Mouse (Mus musculus): Measurements from ENCODE around the gene Borcs5. TPM values are rescaled to one million over a fixed set of nuclear protein-coding genes. Genes with fewer than 3 reads are reported as not detected.
A peak's percentile ranks its signal among the peaks of the same experiment; 100 is the strongest.

Gene Borcs5
- polyA plus RNA-seq (2012; fragmentation: generic; extraction: Trizol) = 8.8 TPM

DNA sequence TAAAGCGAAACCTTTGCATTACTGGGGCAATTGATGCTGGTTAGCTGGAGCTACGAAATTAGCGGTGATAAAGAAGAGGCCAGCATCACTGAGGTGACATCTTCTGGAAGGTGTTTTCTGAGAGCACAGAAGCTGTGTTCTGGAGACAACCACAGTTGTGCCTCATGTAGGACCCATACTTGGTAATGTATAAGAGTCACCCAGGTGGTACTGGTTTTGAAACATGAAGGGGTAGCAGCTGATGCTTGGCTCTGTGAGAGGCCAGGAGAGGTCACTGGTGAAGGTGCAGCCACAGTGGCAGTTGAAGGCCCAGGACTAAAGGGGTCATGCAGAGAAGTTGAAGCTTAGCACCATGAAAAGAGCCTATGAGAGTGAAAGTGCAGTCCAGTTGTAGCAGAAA is at the start of gene Borcs5:
Gene Borcs5 (plus strand): TSS at position 301 of the 400 bp plus-strand sequence.
- Histone ChIP-seq H3K4me3 (peak within 1 kb of the TSS; percentile 36), H3K4me2 (ENCODE audit: low read depth) (no peak within 1 kb of the TSS), H3K79me2 (ENCODE audit: control insufficient read depth, insufficient read depth) (no peaks in the 10 kb centered on the region), H3ac (ENCODE audit: control insufficient read depth, insufficient read length) (no peak within 1 kb of the TSS), H3K36me3 (ENCODE audit: control insufficient read depth, insufficient read depth) (no peaks in the 10 kb centered on the region), H3K27me3 (ENCODE audit: control insufficient read depth, insufficient read depth, insufficient read length) (no peaks in the 10 kb centered on the region)
- no peak for TF ChIP-seq POLR2A (IDR thresholded peaks at IDR 0.05; ENCODE audit: insufficient read length, low read depth)
- TF ChIP-seq CEBPB (IDR thresholded peaks at IDR 0.05; ENCODE audit: insufficient read depth, poor library complexity, severe bottlenecking) = no peak
- TF ChIP-seq MYOD1 (IDR thresholded peaks at IDR 0.05; ENCODE audit: control insufficient read depth in 1 of 3, insufficient read length in 2 of 3, low read depth in 2 of 3) = no peak
- no peak for TF ChIP-seq TCF3 (IDR thresholded peaks at IDR 0.05; ENCODE audit: insufficient read length, low read depth)
- TF ChIP-seq E2F4 (IDR thresholded peaks at IDR 0.05; ENCODE audit: insufficient read depth) = no peak
- no peak for TF ChIP-seq SRF (IDR thresholded peaks at IDR 0.05; ENCODE audit: control insufficient read depth, insufficient read length, low read depth)
- no peak for TF ChIP-seq MYOG (IDR thresholded peaks at IDR 0.05; ENCODE audit: control insufficient read depth in 1 of 3, insufficient read depth in 1 of 3, insufficient read length in 2 of 3, low read depth in 2 of 3)
- no peak for TF ChIP-seq POLR2AphosphoS2 (IDR thresholded peaks at IDR 0.05; ENCODE audit: insufficient read length, low read depth)
- TF ChIP-seq USF1 (IDR thresholded peaks at IDR 0.05; ENCODE audit: low read depth) = no peak
- no peak for TF ChIP-seq MAX (IDR thresholded peaks at IDR 0.05; ENCODE audit: low read depth)
- no peak for TF ChIP-seq REST (IDR thresholded peaks at IDR 0.05; ENCODE audit: insufficient read depth, insufficient read length)
- no peak for TF ChIP-seq TCF12 (IDR thresholded peaks at IDR 0.05; ENCODE audit: insufficient read depth, poor library complexity, severe bottlenecking)

DNA sequence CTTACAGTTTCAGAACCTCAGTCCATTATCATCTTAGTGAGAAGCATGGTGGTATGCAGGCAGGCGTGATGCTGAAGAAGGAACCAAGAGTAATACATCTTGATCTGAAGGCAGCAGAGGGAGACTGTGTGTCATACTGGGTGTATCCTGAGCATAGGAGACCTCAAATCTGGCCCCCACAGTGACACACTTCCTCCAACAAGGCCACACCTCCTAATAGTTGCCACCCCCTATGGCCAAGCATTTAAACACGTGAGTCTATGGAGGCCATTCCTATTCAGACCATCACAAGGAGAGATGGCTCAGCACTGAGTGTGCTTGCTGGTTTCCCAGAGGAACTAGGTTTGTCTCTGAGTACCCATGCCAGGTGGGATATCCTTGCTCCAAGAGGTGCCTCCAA is 47.7 kb upstream of the Borcs5 start:
- H3K27me3 ChIP-seq (ENCODE audit: control insufficient read depth, insufficient read depth, insufficient read length) = no peaks in the 10 kb centered on the region
- H3K79me2 ChIP-seq (ENCODE audit: control insufficient read depth, insufficient read depth) = no peaks in the 10 kb centered on the region
- no peaks in the 10 kb centered on the region for H3K36me3 ChIP-seq (ENCODE audit: control insufficient read depth, insufficient read depth)
- H3K4me3 ChIP-seq = no peak overlapping the region
- TF ChIP-seq TCF12 (IDR thresholded peaks at IDR 0.05; ENCODE audit: insufficient read depth, poor library complexity, severe bottlenecking) (no peak), TCF3 (IDR thresholded peaks at IDR 0.05; ENCODE audit: insufficient read length, low read depth) (no peak), POLR2AphosphoS2 (IDR thresholded peaks at IDR 0.05; ENCODE audit: insufficient read length, low read depth) (no peak)
- H3ac ChIP-seq (ENCODE audit: control insufficient read depth, insufficient read length) = no peak overlapping the region
- H3K4me2 ChIP-seq (ENCODE audit: low read depth) = no peak overlapping the region

DNA sequence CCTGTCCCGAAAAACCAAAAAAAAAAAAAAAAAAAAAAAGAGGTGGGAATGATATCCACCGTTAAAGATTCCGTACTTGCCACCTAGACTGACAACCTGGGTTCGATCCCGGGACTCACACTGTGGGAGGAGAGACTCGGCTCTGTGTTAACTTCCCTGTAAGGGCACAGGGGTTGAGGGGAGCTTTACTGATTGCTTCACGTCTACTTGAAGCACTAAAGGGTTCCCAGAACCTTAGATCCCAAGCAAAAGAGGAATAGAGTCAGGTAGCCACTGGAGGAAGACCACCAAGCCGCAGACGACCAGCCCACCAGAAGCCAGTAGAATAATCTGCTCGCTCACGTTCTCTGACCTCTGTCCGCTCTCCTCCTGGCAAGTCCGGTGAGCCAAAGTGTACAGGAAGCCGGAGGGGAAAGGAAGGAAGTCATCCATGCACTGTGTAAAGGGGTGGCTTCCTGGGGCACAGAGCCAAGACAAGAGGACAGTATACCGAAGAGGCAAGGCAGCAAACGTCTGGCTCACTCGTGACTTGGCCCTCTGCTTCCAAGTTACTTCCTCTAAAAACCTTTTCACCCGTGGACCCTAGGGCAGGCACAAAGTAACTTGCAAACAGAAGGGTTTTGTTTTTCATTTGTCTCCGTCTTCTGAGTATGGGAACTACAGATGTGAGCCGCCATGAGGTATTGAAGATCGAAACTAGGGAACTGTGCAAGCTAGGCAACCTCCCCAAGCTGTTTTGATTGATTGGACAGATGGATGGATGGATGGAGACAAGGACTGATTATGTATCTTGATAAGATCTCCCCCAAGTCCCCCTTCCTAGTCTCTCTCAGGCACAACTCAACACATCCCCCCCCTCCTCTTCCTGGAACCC is 44.5 kb upstream of the Borcs5 start:
- TF ChIP-seq CEBPB (IDR thresholded peaks at IDR 0.05; ENCODE audit: insufficient read depth, poor library complexity, severe bottlenecking) (no peak), POLR2A (IDR thresholded peaks at IDR 0.05; ENCODE audit: insufficient read length, low read depth) (no peak), USF1 (IDR thresholded peaks at IDR 0.05; ENCODE audit: low read depth) (no peak), MYOG (IDR thresholded peaks at IDR 0.05; ENCODE audit: control insufficient read depth in 1 of 3, insufficient read depth in 1 of 3, insufficient read length in 2 of 3, low read depth in 2 of 3) (no peak), TCF12 (IDR thresholded peaks at IDR 0.05; ENCODE audit: insufficient read depth, poor library complexity, severe bottlenecking) (no peak), SRF (IDR thresholded peaks at IDR 0.05; ENCODE audit: control insufficient read depth, insufficient read length, low read depth) (no peak), REST (IDR thresholded peaks at IDR 0.05; ENCODE audit: insufficient read depth, insufficient read length) (no peak), POLR2AphosphoS2 (IDR thresholded peaks at IDR 0.05; ENCODE audit: insufficient read length, low read depth) (no peak)
- H3ac ChIP-seq (ENCODE audit: control insufficient read depth, insufficient read length) = no peak overlapping the region
- H3K4me3 ChIP-seq = no peak overlapping the region
- no peaks in the 10 kb centered on the region for H3K36me3 ChIP-seq (ENCODE audit: control insufficient read depth, insufficient read depth)
- H3K27me3 ChIP-seq (ENCODE audit: control insufficient read depth, insufficient read depth, insufficient read length) = no peaks in the 10 kb centered on the region
- no peaks in the 10 kb centered on the region for H3K79me2 ChIP-seq (ENCODE audit: control insufficient read depth, insufficient read depth)
- H3K4me2 ChIP-seq (ENCODE audit: low read depth) = no peak overlapping the region

DNA sequence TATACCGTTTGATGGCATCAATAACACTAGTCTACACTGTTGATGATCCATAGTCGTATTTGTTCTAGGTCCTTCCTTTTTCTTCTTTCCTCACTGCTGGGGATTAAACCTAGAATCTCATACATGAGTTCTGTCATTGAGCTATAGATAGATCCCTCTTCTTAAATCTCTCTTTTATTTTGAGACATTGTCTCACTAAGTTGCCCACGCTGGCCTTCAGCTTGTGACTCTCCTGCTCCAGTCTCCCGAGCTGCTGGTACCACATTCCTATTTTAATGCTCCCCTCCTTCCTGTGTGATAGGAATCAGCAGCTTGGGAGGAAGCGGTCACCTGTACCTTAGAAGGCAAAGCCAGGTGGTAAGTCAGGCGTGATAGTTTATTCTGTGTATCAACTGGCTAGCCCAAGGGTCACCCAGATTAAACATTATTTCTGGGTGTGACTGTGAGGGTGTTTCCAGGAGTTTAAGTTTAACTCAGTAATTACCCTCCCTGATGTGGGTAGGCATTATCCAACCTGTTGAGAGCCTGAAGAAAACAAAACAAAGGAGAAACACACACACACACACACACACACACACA is 41.6 kb upstream of the Borcs5 start:
- H3ac ChIP-seq (ENCODE audit: control insufficient read depth, insufficient read length) = no peak overlapping the region
- H3K27me3 ChIP-seq (ENCODE audit: control insufficient read depth, insufficient read depth, insufficient read length) = no peaks in the 10 kb centered on the region
- H3K36me3 ChIP-seq (ENCODE audit: control insufficient read depth, insufficient read depth) = no peaks in the 10 kb centered on the region
- H3K4me2 ChIP-seq (ENCODE audit: low read depth) = no peak overlapping the region
- TF ChIP-seq TCF12 (IDR thresholded peaks at IDR 0.05; ENCODE audit: insufficient read depth, poor library complexity, severe bottlenecking) (no peak), E2F4 (IDR thresholded peaks at IDR 0.05; ENCODE audit: insufficient read depth) (no peak), MYOD1 (IDR thresholded peaks at IDR 0.05; ENCODE audit: control insufficient read depth in 1 of 3, insufficient read length in 2 of 3, low read depth in 2 of 3) (no peak), MYOG (IDR thresholded peaks at IDR 0.05; ENCODE audit: control insufficient read depth in 1 of 3, insufficient read depth in 1 of 3, insufficient read length in 2 of 3, low read depth in 2 of 3) (no peak), REST (IDR thresholded peaks at IDR 0.05; ENCODE audit: insufficient read depth, insufficient read length) (no peak), SRF (IDR thresholded peaks at IDR 0.05; ENCODE audit: control insufficient read depth, insufficient read length, low read depth) (no peak), CEBPB (IDR thresholded peaks at IDR 0.05; ENCODE audit: insufficient read depth, poor library complexity, severe bottlenecking) (no peak), USF1 (IDR thresholded peaks at IDR 0.05; ENCODE audit: low read depth) (no peak), TCF3 (IDR thresholded peaks at IDR 0.05; ENCODE audit: insufficient read length, low read depth) (no peak), POLR2A (IDR thresholded peaks at IDR 0.05; ENCODE audit: insufficient read length, low read depth) (no peak), MAX (IDR thresholded peaks at IDR 0.05; ENCODE audit: low read depth) (no peak), POLR2AphosphoS2 (IDR thresholded peaks at IDR 0.05; ENCODE audit: insufficient read length, low read depth) (no peak)
- no peak overlapping the region for H3K4me3 ChIP-seq
- no peaks in the 10 kb centered on the region for H3K79me2 ChIP-seq (ENCODE audit: control insufficient read depth, insufficient read depth)

Data from myocyte (in vitro differentiated cells).